Mouse (Mus musculus): ENCODE measurements around the gene Rab11b. TPM values are rescaled to one million over a fixed set of nuclear protein-coding genes. Genes with fewer than 3 reads are reported as not detected.

Rab11b gene
- polyA plus RNA-seq, 1 experiment from 2014 or later, result 350 TPM

- no peaks in the 10 kb centered on the region for H3K9me3 ChIP-seq (replicated peaks)
- H3K27ac ChIP-seq, result no peak overlapping the region
- WGBS, result 93% methylated on average over 7 of the region's 7 CpGs
- no peaks in the 10 kb centered on the region for H3K27me3 ChIP-seq (ENCODE audit: low read depth, poor library complexity, severe bottlenecking)
- H3K4me3 ChIP-seq, result no peak overlapping the region
- no peak for DNase-seq (ENCODE audit: low spot score)
- H3K4me1 ChIP-seq, result peaks cover 5% of the 10 kb centered on the region; the same call in 1 of the 2 replicates
- H3K36me3 ChIP-seq, result no peaks in the 10 kb centered on the region
These were observed 40.5 kb downstream of the Rab11b start for GRCm38 (mm10) chr17:33719736-33720378.

- DNase-seq (ENCODE audit: low spot score), result no peak
- Histone ChIP-seq H3K27ac (peak overlapping the region; percentile 84), H3K36me3 (no peaks in the 10 kb centered on the region), H3K4me3 (peak overlapping the region; percentile 79), H3K9me3 (replicated peaks) (no peaks in the 10 kb centered on the region), H3K4me1 (peaks cover 5% of the 10 kb centered on the region; the same call in 1 of the 2 replicates), H3K27me3 (ENCODE audit: low read depth, poor library complexity, severe bottlenecking) (no peaks in the 10 kb centered on the region)
- WGBS, result 51% methylated on average over 10 of the region's 10 CpGs
These were observed 41.2 kb downstream of the Rab11b start for GRCm38 (mm10) chr17:33718944-33719725.

GRCm38 (mm10) chr17:33718384-33718881 is 41.9 kb downstream of the Rab11b start, which contains the start of gene March2:
Gene March2 (minus strand): TSS chr17:33718670.
- WGBS, result 1% methylated on average over 46 of the region's 46 CpGs
- Histone ChIP-seq H3K27ac (peak within 1 kb of the TSS; percentile 84), H3K9me3 (replicated peaks) (no peaks in the 10 kb centered on the region), H3K4me3 (peak within 1 kb of the TSS; percentile 79), H3K4me1 (peaks cover 5% of the 10 kb centered on the region; the same call in 1 of the 2 replicates), H3K27me3 (ENCODE audit: low read depth, poor library complexity, severe bottlenecking) (no peaks in the 10 kb centered on the region), H3K36me3 (no peaks in the 10 kb centered on the region)
- peak; percentile 96 for DNase-seq (ENCODE audit: low spot score)

- peaks cover 5% of the 10 kb centered on the region; the same call in 1 of the 2 replicates for H3K4me1 ChIP-seq
- peak overlapping the region; percentile 79 for H3K4me3 ChIP-seq
- WGBS, result 11% methylated on average over 8 of the region's 8 CpGs
- DNase-seq (ENCODE audit: low spot score), result no peak
- no peaks in the 10 kb centered on the region for H3K27me3 ChIP-seq (ENCODE audit: low read depth, poor library complexity, severe bottlenecking)
- H3K9me3 ChIP-seq (replicated peaks), result no peaks in the 10 kb centered on the region
- peak overlapping the region; percentile 84 for H3K27ac ChIP-seq
- H3K36me3 ChIP-seq, result no peaks in the 10 kb centered on the region
These were observed 42.3 kb downstream of the Rab11b start for GRCm38 (mm10) chr17:33717982-33718381.

- 91% methylated on average over 1 of the region's 1 CpGs for WGBS
- Histone ChIP-seq H3K27me3 (ENCODE audit: low read depth, poor library complexity, severe bottlenecking) (no peaks in the 10 kb centered on the region), H3K4me3 (0 out of 2 replicates have a peak overlapping the region, but pooled peaks have one; percentile 79), H3K4me1 (peaks cover 5% of the 10 kb centered on the region; the same call in 1 of the 2 replicates), H3K36me3 (no peaks in the 10 kb centered on the region), H3K27ac (no peak overlapping the region), H3K9me3 (replicated peaks) (no peaks in the 10 kb centered on the region)
- DNase-seq (ENCODE audit: low spot score), result no peak
These were observed 43.1 kb downstream of the Rab11b start for GRCm38 (mm10) chr17:33717246-33717645.

- Histone ChIP-seq H3K27ac (no peak overlapping the region), H3K36me3 (0 out of 2 replicates have a peak, but pooled peaks cover 4% of the 10 kb centered on the region), H3K4me3 (no peak overlapping the region), H3K4me1 (peaks cover 5% of the 10 kb centered on the region; the same call in 1 of the 2 replicates), H3K9me3 (replicated peaks) (no peaks in the 10 kb centered on the region), H3K27me3 (ENCODE audit: low read depth, poor library complexity, severe bottlenecking) (no peaks in the 10 kb centered on the region)
- no peak for DNase-seq (ENCODE audit: low spot score)
- WGBS, result 84% methylated on average over 1 of the region's 1 CpGs
These were observed 45.6 kb downstream of the Rab11b start for GRCm38 (mm10) chr17:33714779-33715178.

- DNase-seq (ENCODE audit: low spot score), result no peak
- peaks cover 5% of the 10 kb centered on the region; the same call in 1 of the 2 replicates for H3K4me1 ChIP-seq
- no peaks in the 10 kb centered on the region for H3K9me3 ChIP-seq (replicated peaks)
- H3K4me3 ChIP-seq, result no peak overlapping the region
- H3K27ac ChIP-seq, result no peak overlapping the region
- peaks cover 13% of the 10 kb centered on the region for H3K36me3 ChIP-seq
- WGBS, result 77% methylated on average over 5 of the region's 5 CpGs
- no peaks in the 10 kb centered on the region for H3K27me3 ChIP-seq (ENCODE audit: low read depth, poor library complexity, severe bottlenecking)
These were observed 47.1 kb downstream of the Rab11b start for GRCm38 (mm10) chr17:33713271-33713670.

- no peak for DNase-seq (ENCODE audit: low spot score)
- Histone ChIP-seq H3K27ac (no peak overlapping the region), H3K4me1 (no peaks in the 10 kb centered on the region), H3K27me3 (ENCODE audit: low read depth, poor library complexity, severe bottlenecking) (no peaks in the 10 kb centered on the region), H3K36me3 (peaks cover 21% of the 10 kb centered on the region), H3K9me3 (replicated peaks) (no peaks in the 10 kb centered on the region), H3K4me3 (no peak overlapping the region)
- WGBS, result 76% methylated on average over 3 of the region's 3 CpGs
These were observed 50.5 kb downstream of the Rab11b start for GRCm38 (mm10) chr17:33709834-33710233.

GRCm38 (mm10) chr17:33703091-33703490 is 57.2 kb downstream of the Rab11b start:
- Histone ChIP-seq H3K9me3 (replicated peaks) (no peaks in the 10 kb centered on the region), H3K27me3 (ENCODE audit: low read depth, poor library complexity, severe bottlenecking) (no peaks in the 10 kb centered on the region), H3K4me1 (no peaks in the 10 kb centered on the region), H3K27ac (no peak overlapping the region), H3K36me3 (peaks cover 11% of the 10 kb centered on the region), H3K4me3 (no peak overlapping the region)
- 82% methylated on average over 9 of the region's 9 CpGs for WGBS
- DNase-seq (ENCODE audit: low spot score), result no peak

GRCm38 (mm10) chr17:33702178-33702577 is 58.2 kb downstream of the Rab11b start:
- no peak for DNase-seq (ENCODE audit: low spot score)
- Histone ChIP-seq H3K27me3 (ENCODE audit: low read depth, poor library complexity, severe bottlenecking) (no peaks in the 10 kb centered on the region), H3K27ac (no peak overlapping the region), H3K36me3 (peaks cover 12% of the 10 kb centered on the region), H3K4me1 (no peaks in the 10 kb centered on the region), H3K4me3 (no peak overlapping the region), H3K9me3 (replicated peaks) (no peaks in the 10 kb centered on the region)
- WGBS, result 74% methylated on average over 1 of the region's 1 CpGs

GRCm38 (mm10) chr17:33695471-33695870 is 64.9 kb downstream of the Rab11b start:
- Histone ChIP-seq H3K36me3 (peaks cover 28% of the 10 kb centered on the region), H3K9me3 (replicated peaks) (no peaks in the 10 kb centered on the region), H3K27me3 (ENCODE audit: low read depth, poor library complexity, severe bottlenecking) (no peaks in the 10 kb centered on the region), H3K27ac (no peak overlapping the region), H3K4me1 (no peaks in the 10 kb centered on the region), H3K4me3 (no peak overlapping the region)
- DNase-seq (ENCODE audit: low spot score), result no peak
- 93% methylated on average over 1 of the region's 1 CpGs for WGBS
